ENCODE assay signal across 20 mouse cellular contexts in the genomic region with DNA sequence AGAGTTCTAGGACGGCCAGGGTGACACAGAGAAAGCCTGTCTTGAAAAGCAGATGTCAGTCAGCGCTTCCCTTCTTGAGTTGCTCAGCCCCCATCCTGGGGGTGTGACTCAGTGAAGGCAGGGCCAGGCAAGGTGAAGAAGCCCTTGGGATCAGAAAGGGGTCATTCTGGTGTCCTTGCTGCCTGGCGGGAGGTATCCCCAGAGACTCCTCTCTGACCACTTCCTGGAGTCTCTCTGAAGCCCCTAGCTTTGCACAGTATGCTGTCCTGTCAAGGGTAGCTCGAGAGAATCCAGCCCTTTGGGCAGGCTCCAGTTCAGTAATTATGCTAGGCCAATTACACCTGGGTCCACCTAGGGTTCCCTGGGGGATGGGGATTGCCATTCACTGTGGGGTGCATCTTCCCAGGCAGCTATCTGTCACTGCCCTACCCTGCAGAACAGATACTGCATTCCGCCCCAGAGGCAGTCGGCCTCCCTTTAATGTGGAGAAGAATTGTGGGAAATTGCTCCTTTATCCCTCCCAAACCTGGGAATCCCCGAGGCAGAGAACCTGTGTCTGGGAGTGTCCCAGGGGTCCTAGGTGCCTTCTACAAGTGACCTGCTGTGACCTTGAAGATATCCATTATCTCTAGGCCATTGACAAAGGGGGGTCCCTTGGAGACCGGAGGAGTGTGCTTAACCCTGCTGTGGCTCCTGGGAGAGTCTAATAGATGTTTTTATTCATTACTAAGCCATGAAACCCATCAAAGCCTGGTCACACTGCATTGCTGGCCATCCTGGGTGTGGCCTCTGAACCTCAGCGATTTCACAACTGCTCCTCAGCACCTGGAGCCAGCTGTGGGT. TPM values are rescaled to one million over a fixed set of nuclear protein-coding genes. Genes with fewer than 3 reads are reported as not detected.
A peak's percentile ranks its signal among the peaks of the same experiment; 100 is the strongest.
DNase-seq lines count a peak whose midpoint lies in the region; TF ChIP-seq lines count a peak whose summit lies in the region.
"Had no signal": no experiment of that assay in that cellular context is flagged by ENCODE, and none has a peak within 500 bp of the region (broad histone marks: within the 10 kb centered on the region; RNA-seq: fewer than 3 reads in every experiment).

No protein-coding gene starts in this region.

- TF ChIP-seq EP300 in ES-Bruce4 (IDR thresholded peaks at IDR 0.05; ENCODE audit: insufficient read depth, low read depth, low read length): peak; percentile 54; the same call in 1 of the 2 replicates

- no peak overlapping the region for H3K9ac ChIP-seq in ES-Bruce4 (ENCODE audit: low read depth, poor library complexity, severe bottlenecking)
- H3K9ac ChIP-seq in ES-E14 (ENCODE audit: insufficient read depth, low read depth, low read length, poor library complexity, severe bottlenecking): no peak overlapping the region
- H3K9ac ChIP-seq: embryonic facial prominence, embryonic 12.5 days; forebrain, embryonic 15.5 days; heart, embryonic 15.5 days had no signal

- TF ChIP-seq CTCF in left cerebral cortex, adult 2 months (IDR thresholded peaks at IDR 0.05): no peak
- TF ChIP-seq CTCF in ES-Bruce4 (IDR thresholded peaks at IDR 0.05; ENCODE audit: low read depth, low read length): no peak

- peak overlapping the region; percentile 22; the same call in 1 of the 2 replicates for H3K27ac ChIP-seq in left cerebral cortex, adult 2 months
- no peak overlapping the region for H3K27ac ChIP-seq in ES-Bruce4 (ENCODE audit: insufficient read depth, low read length)
- H3K27ac ChIP-seq in ES-E14 (ENCODE audit: insufficient read depth, low read depth, low read length, poor library complexity, severe bottlenecking): peak overlapping the region; percentile 29; the same call in 1 of the 2 replicates
- H3K27ac ChIP-seq: embryonic facial prominence, embryonic 12.5 days; forebrain, embryonic 15.5 days; heart, adult 2 months; heart, embryonic 15.5 days had no signal

- no peak overlapping the region for H3K4me3 ChIP-seq in left cerebral cortex, adult 2 months
- H3K4me3 ChIP-seq in ES-Bruce4 (ENCODE audit: low read depth, low read length) (no peak overlapping the region), ES-E14 (ENCODE audit: insufficient read depth in 1 of 2, low read depth in 1 of 2, low read length in 2 of 2, poor library complexity in 1 of 2, severe bottlenecking in 1 of 2) (no peak overlapping the region)
- H3K4me3 ChIP-seq: embryonic facial prominence, embryonic 12.5 days; forebrain, embryonic 15.5 days; heart, adult 2 months; heart, embryonic 15.5 days had no signal

- H3K9me3 ChIP-seq in ES-Bruce4 (replicated peaks; ENCODE audit: control insufficient read depth, insufficient read depth, low read length, poor library complexity, severe bottlenecking): peaks cover 6% of the 10 kb centered on the region
- H3K9me3 ChIP-seq in ES-E14 (ENCODE audit: control insufficient read depth, insufficient read depth, low read depth, low read length): no peaks in the 10 kb centered on the region
- H3K9me3 ChIP-seq: forebrain, embryonic 15.5 days; heart, embryonic 15.5 days had no signal

- DNase-seq in left cerebral cortex, adult 2 months (ENCODE audit: extremely low spot score in 1 of 2, low spot score in 2 of 2): no peak
- no peak for DNase-seq in left cerebral cortex, adult 11 months (ENCODE audit: low spot score)
- peak; percentile 56 for DNase-seq in ES-E14 (ENCODE audit: low read depth, low spot score)
- no peak for DNase-seq in spleen, postnatal 14 days (ENCODE audit: low spot score in 2 of 2)
- DNase-seq in urinary bladder, postnatal 14 days (ENCODE audit: low spot score): no peak
- DNase-seq: adrenal gland, postnatal 14 days; cerebellum, adult 11-12 months; cerebellum, adult 9-10 months; cerebellum, postnatal 25 days; gastrocnemius, postnatal 10 days; heart, adult 2 months had no signal

- H3K27me3 ChIP-seq in ES-Bruce4 (ENCODE audit: control insufficient read depth, insufficient read depth, low read length, poor library complexity, severe bottlenecking): no peaks in the 10 kb centered on the region
- H3K27me3 ChIP-seq: embryonic facial prominence, embryonic 12.5 days; forebrain, embryonic 15.5 days; heart, embryonic 15.5 days had no signal

- TF ChIP-seq POLR2A in ES-Bruce4 (IDR thresholded peaks at IDR 0.05; ENCODE audit: insufficient read depth, low read length): no peak

- H3K4me1 ChIP-seq in ES-Bruce4 (ENCODE audit: control insufficient read depth, insufficient read depth, low read length): peaks cover 7% of the 10 kb centered on the region
- peaks cover 3 to 21% of the 10 kb centered on the region in 2 experiments; a peak in 3 of 4 replicates for H3K4me1 ChIP-seq in ES-E14 (ENCODE audit: control insufficient read depth in 2 of 2, insufficient read depth in 2 of 2, low read length in 2 of 2, poor library complexity in 1 of 2)
- H3K4me1 ChIP-seq: embryonic facial prominence, embryonic 12.5 days; forebrain, embryonic 15.5 days; heart, embryonic 15.5 days had no signal

- intact Hi-C loops in left cerebral cortex, adult 2 months (cut with DNase I): no loop called here

- H3K36me3 ChIP-seq in ES-Bruce4 (ENCODE audit: control insufficient read depth, insufficient read depth, low read length, poor library complexity, severe bottlenecking): no peaks in the 10 kb centered on the region
- no peaks in the 10 kb centered on the region for H3K36me3 ChIP-seq in ES-E14 (ENCODE audit: control insufficient read depth, insufficient read depth, low read length, poor library complexity, severe bottlenecking)
- H3K36me3 ChIP-seq: embryonic facial prominence, embryonic 12.5 days; forebrain, embryonic 15.5 days; heart, embryonic 15.5 days had no signal

- in situ Hi-C loops in ES-E14 (cut with MboI; ENCODE audit: low sequenced_read_pairs in 2 of 2, unreplicated experiment in 2 of 2): no loop called here

TF ChIP-seq in ES-E14, 5 proteins besides CTCF, POLR2A, EP300 and RAD21:
- TF ChIP-seq ZC3H11A (IDR thresholded peaks at IDR 0.05; ENCODE audit: borderline replicate concordance, low read depth, low read length) (no peak), MAFK (IDR thresholded peaks at IDR 0.05; ENCODE audit: insufficient read depth, low read depth, low read length) (no peak), CHD2 (IDR thresholded peaks at IDR 0.05; ENCODE audit: low read depth, low read length) (no peak), HCFC1 (IDR thresholded peaks at IDR 0.05; ENCODE audit: borderline replicate concordance, insufficient read depth, low read length) (no peak)

RNA-seq across cellular contexts. Expression of a gene that starts 37.2 kb away (rescaled TPM):
- total RNA-seq in left cerebral cortex, adult 2 months (2021): 10 to 100 TPM; 93.9 to 94.9 TPM
- 12.7 and 17.5 TPM in 2 replicates for polyA plus RNA-seq in ES-Bruce4 (2011; ENCODE audit: insufficient read depth, insufficient read length, low read depth, missing spikeins)
- 15.3 and 35.0 TPM in 2 replicates for total RNA-seq in ES-E14 (2012; rRNA removed)

RNA-seq across cellular contexts. Expression of a gene that starts 37.4 kb away (rescaled TPM):
- 1 to 10 TPM in 1 of 2 experiments, under 1 TPM in 1; 0.57 to 1.7 TPM for total RNA-seq in left cerebral cortex, adult 2 months (2021)
- 0.79 and 1.8 TPM in 2 replicates for polyA plus RNA-seq in ES-Bruce4 (2011; ENCODE audit: insufficient read depth, insufficient read length, low read depth, missing spikeins)
- 0.09 and 0.26 TPM in 2 replicates for total RNA-seq in ES-E14 (2012; rRNA removed)
- total RNA-seq: gastrocnemius, postnatal 10 days; heart, adult 2 months; hematopoietic stem cell, adult 5-6 weeks had no signal

RNA-seq across cellular contexts. Expression of a gene that starts 41.4 kb away (rescaled TPM):
- 1 to 10 TPM in 1 of 2 experiments, under 1 TPM in 1; 0.86 to 1.5 TPM for total RNA-seq in left cerebral cortex, adult 2 months (2021)
- 18.0 and 21.5 TPM in 2 replicates for polyA plus RNA-seq in ES-Bruce4 (2011; ENCODE audit: insufficient read depth, insufficient read length, low read depth, missing spikeins)
- total RNA-seq in ES-E14 (2012; rRNA removed): 6.2 and 6.7 TPM in 2 replicates
- total RNA-seq: adrenal gland, adult 18-20 months; heart, postnatal 14 days; hematopoietic stem cell, adult 5-6 weeks had no signal
- polyA plus RNA-seq: activated CD4-positive, CD25-positive, alpha-beta regulatory T cell, adult 4 months; gonadal fat pad, adult 2 months had no signal
